Mouse (Mus musculus): ENCODE results near the gene Steap1. TPM values are rescaled to one million over a fixed set of nuclear protein-coding genes. Genes with fewer than 3 reads are reported as not detected.

Gene Steap1
- total RNA-seq, 2 experiments from 2014 or later = not detected

DNA sequence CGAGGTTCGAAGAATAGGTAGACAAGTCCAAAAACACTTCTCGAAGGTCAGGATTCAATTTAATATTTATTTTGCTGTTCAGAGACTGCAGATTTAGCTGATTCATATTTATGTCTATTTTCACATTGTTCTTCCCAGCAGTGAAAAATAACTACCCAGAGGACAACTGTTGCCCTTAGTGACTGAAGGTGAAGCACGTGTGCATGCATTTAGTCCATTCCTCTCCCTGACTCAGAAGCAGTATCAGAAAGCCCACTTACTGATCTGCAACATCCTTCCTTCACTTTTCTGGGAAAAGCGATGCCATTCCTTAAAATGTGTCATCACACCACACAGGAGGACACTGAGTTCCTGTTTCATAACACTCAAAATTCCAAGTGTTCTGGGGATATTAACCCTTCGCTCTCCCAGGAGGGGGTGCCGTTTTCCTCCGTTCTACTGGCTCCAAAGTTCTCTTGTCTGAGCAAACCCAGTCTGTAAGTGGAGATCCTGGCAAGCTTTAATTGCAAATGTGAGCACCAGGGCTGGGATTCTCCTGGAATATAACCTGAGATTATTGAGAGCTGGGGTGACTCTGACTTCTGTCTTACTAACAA is 60.1 kb downstream of the Steap1 start:
- no peak for ATAC-seq (ENCODE audit: poor library complexity, severe bottlenecking)

DNA sequence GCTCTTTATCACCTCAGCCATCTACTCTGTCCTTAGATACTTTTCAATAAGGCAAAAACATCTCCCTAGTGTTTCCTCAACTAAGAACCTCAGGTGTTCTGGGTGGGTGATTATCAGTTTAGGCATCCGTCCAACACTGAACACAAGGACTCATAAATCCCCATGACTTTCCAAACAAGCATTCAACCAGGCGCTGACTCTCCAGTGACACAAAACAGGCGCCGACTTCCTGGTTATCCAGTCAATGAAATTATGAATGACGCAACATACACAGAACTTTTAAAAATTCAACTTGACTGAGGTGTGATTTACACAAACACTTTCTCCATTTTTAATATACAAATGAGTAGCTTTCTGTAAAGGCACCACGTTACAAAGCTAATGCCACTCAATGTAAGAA is 60.9 kb downstream of the Steap1 start:
- no peak for ATAC-seq (ENCODE audit: poor library complexity, severe bottlenecking)

DNA sequence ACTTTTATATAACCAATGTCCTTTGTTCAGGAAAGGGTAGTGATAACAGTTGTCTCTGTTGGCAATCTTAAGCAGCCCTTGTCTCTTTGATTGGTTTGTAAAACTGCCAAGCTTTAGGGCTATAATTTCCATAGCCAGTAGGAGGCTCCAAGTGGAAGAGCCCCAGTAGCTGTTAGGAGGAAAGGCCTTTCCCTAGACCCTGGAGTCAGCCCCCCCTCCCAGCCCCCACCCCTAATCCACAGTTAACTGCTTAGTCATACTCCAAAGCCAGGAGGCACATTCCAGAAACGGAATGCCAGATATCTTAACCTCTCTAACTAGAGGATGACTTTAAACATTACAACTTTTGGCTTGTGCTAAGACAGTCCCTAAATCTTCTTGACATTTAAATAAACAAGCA is 62.2 kb downstream of the Steap1 start:
- no peak for ATAC-seq (ENCODE audit: poor library complexity, severe bottlenecking)

Other genes with a start within 250 kb of the Steap1 start
- gene Cldn12, start 234.4 kb downstream of the Steap1 start, total RNA-seq (2015) = 0.80 and 3.2 TPM in 2 replicates
- gene Cldn12, start 234.4 kb downstream of the Steap1 start, total RNA-seq (2017) = 2.2 and 2.3 TPM in 2 replicates
- 14.2 and 14.8 TPM in 2 replicates for gene Gtpbp10, start 189.8 kb downstream of the Steap1 start, total RNA-seq (2015)
- 15.8 and 17.6 TPM in 2 replicates for gene Gtpbp10, start 189.8 kb downstream of the Steap1 start, total RNA-seq (2017)
- not detected in 2 replicates for gene Gm8773, start 175.5 kb downstream of the Steap1 start, total RNA-seq (2015)
- not detected in 2 replicates for gene Gm8773, start 175.5 kb downstream of the Steap1 start, total RNA-seq (2017)
- gene Cfap69, start 85.1 kb downstream of the Steap1 start, total RNA-seq (2015) = not detected in 2 replicates
- not detected in 2 replicates for gene Cfap69, start 85.1 kb downstream of the Steap1 start, total RNA-seq (2017)
- 0.09 TPM in 1 of 2 replicates, not detected in the other for gene Steap2, start 54.7 kb downstream of the Steap1 start, total RNA-seq (2015)
- not detected in 2 replicates for gene Steap2, start 54.7 kb downstream of the Steap1 start, total RNA-seq (2017)